8 mouse cellular contexts compared by ENCODE assay signal in genomic region chr9:79045314-79045713, GRCm38 (mm10).
DNase-seq lines count a peak whose midpoint lies in the region; ATAC-seq lines count a peak whose summit lies in the region.

No protein-coding gene starts in this region.

- no peaks in the 10 kb centered on the region for H3K36me3 ChIP-seq in forebrain, embryonic 11.5 days (ENCODE audit: control insufficient read depth, insufficient read depth, low read length)
- H3K36me3 ChIP-seq in forebrain, embryonic 16.5 days (ENCODE audit: control insufficient read depth, insufficient read depth), result no peaks in the 10 kb centered on the region
- H3K36me3 ChIP-seq in liver, embryonic 11.5 days (ENCODE audit: control insufficient read depth, insufficient read depth, low read length), result no peaks in the 10 kb centered on the region

- H3K9me3 ChIP-seq in forebrain, embryonic 11.5 days (ENCODE audit: control insufficient read depth, low read length), result no peaks in the 10 kb centered on the region
- H3K9me3 ChIP-seq in forebrain, embryonic 16.5 days (ENCODE audit: control insufficient read depth, low read length), result no peaks in the 10 kb centered on the region
- no peaks in the 10 kb centered on the region for H3K9me3 ChIP-seq in liver, embryonic 11.5 days (ENCODE audit: control insufficient read depth, low read length)

- no peak overlapping the region for H3K4me3 ChIP-seq in forebrain, embryonic 11.5 days (ENCODE audit: low read depth, low read length)
- no peak overlapping the region for H3K4me3 ChIP-seq in forebrain, embryonic 16.5 days (replicated peaks; ENCODE audit: low read length)
- no peak overlapping the region for H3K4me3 ChIP-seq in liver, embryonic 11.5 days (ENCODE audit: low read depth, low read length)

- WGBS in forebrain, embryonic 11.5 days, result 8% methylated on average over 2 of the region's 2 CpGs
- 12% methylated on average over 2 of the region's 2 CpGs for WGBS in forebrain, embryonic 16.5 days
- 13% methylated on average over 2 of the region's 2 CpGs for WGBS in liver, embryonic 11.5 days

- H3K4me2 ChIP-seq in forebrain, embryonic 11.5 days (ENCODE audit: low read depth, low read length, severe bottlenecking), result no peak overlapping the region
- H3K4me2 ChIP-seq in forebrain, embryonic 16.5 days (ENCODE audit: low read length), result no peak overlapping the region
- H3K4me2 ChIP-seq in liver, embryonic 11.5 days, result no peak overlapping the region

- H3K4me1 ChIP-seq in forebrain, embryonic 11.5 days (replicated peaks; ENCODE audit: control insufficient read depth, insufficient read depth, low read length), result no peaks in the 10 kb centered on the region
- no peaks in the 10 kb centered on the region for H3K4me1 ChIP-seq in forebrain, embryonic 16.5 days (replicated peaks; ENCODE audit: control insufficient read depth, insufficient read depth, low read length)
- no peaks in the 10 kb centered on the region for H3K4me1 ChIP-seq in liver, embryonic 11.5 days (replicated peaks; ENCODE audit: control insufficient read depth, insufficient read depth, low read length)

- H3K9ac ChIP-seq in forebrain, embryonic 11.5 days (ENCODE audit: low read length), result no peak overlapping the region
- no peak overlapping the region for H3K9ac ChIP-seq in forebrain, embryonic 16.5 days (replicated peaks; ENCODE audit: low read depth, low read length)
- H3K9ac ChIP-seq in liver, embryonic 11.5 days (ENCODE audit: low read depth, low read length), result no peak overlapping the region

- H3K27ac ChIP-seq in forebrain, embryonic 11.5 days (ENCODE audit: low read depth, low read length), result no peak overlapping the region
- no peak overlapping the region for H3K27ac ChIP-seq in forebrain, embryonic 16.5 days (ENCODE audit: low read length)
- no peak overlapping the region for H3K27ac ChIP-seq in liver, embryonic 11.5 days (ENCODE audit: low read depth, low read length)

- no peak for ATAC-seq in forebrain, embryonic 11.5 days (replicated peaks; ENCODE audit: low FRiP score)
- no peak for ATAC-seq in forebrain, embryonic 16.5 days
- ATAC-seq in liver, embryonic 11.5 days (replicated peaks; ENCODE audit: low FRiP score), result no peak

- peak; percentile 63 for DNase-seq in forebrain, embryonic 11.5 days (ENCODE audit: low spot score)
- DNase-seq in liver, result peak; percentile 34
- no peak for DNase-seq in liver, embryonic 11.5 days (ENCODE audit: low spot score)
- DNase-seq in brain, adult 2 months (ENCODE audit: low read depth, low spot score), result peak; percentile 52
- peak; percentile 40 for DNase-seq in lung, postnatal 10 days
- DNase-seq in thymus, adult 18-20 months, result no peak
- DNase-seq in thymus, postnatal 14 days, result no peak

- H3K27me3 ChIP-seq in forebrain, embryonic 11.5 days (ENCODE audit: control insufficient read depth, insufficient read depth, low read length), result no peaks in the 10 kb centered on the region
- H3K27me3 ChIP-seq in forebrain, embryonic 16.5 days (replicated peaks; ENCODE audit: control insufficient read depth, insufficient read depth, low read length), result no peaks in the 10 kb centered on the region
- no peaks in the 10 kb centered on the region for H3K27me3 ChIP-seq in liver, embryonic 11.5 days (replicated peaks; ENCODE audit: control insufficient read depth, insufficient read depth, low read length)

Comparison
In these comparisons a context has a peak if more than half of its experiments do, and no peak if none do; other contexts are left out.
1. DNase-seq: peak in forebrain, embryonic 11.5 days (single experiment), liver (single experiment), brain, adult 2 months (single experiment) and lung, postnatal 10 days (single experiment); none in liver, embryonic 11.5 days (single experiment), thymus, adult 18-20 months (0 of 2) and thymus, postnatal 14 days (single experiment).